Mouse (Mus musculus): Measurements from ENCODE around the gene Adm.

Adm gene

DNA sequence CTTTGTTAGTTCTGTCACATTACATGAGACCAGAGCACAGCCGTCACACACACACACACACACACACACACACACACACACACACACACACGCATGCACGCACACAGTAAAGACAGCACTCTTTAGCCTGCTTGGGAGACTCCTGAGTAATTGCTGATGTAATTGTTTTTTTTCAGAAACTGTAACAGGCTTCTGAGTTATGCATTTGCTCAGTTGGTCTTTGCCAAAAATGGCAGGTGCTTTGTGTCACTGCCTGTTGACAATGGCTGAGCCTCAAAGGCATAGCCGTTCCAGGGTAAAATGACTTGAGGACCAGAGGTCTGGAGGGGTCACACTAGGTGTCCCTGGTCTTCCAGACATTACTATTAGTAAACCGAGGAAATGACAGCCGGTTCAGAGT is 40.8 kb downstream of the Adm start:
- no peak for DNase-seq

DNA sequence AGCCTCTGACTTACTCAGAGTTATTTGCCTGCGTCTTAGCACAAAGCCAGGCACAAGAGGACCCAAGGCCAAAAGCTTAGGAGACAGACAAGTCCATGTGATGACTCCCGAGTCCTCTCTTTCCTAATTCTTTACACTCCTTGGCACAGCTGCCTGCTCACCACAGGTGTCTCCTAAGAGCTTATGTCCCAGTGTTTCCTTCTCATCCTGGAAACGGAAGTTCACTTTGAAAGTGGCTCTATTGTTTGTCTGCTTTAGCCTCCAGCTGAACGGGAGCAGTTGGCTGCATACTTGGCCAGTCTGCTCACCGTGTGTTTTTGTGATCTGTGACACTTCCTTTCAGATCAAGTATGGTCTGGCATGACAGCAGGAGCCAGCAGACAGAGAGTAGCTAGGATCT is 41.3 kb downstream of the Adm start:
- DNase-seq, result peak; percentile 29 to 72

- DNase-seq, result no peak
Measured at GRCm38 (mm10) chr7:110671121-110671680, 43.7 kb downstream of the Adm start.
